Mouse (Mus musculus): ENCODE data around the gene Rasgef1a.

- no peak for TF ChIP-seq CTCF (IDR thresholded peaks at IDR 0.05; ENCODE audit: low read depth)
- TF ChIP-seq EP300 (optimal IDR thresholded peaks at IDR 0.05) = no peak
Observed at GRCm38 (mm10) chr6:117991297-117991696, 19.9 kb upstream of the Rasgef1a start.
